Mouse (Mus musculus) MEL (cell line): ENCODE data around the gene Gdap1l1. TPM values are rescaled to one million over a fixed set of nuclear protein-coding genes. Genes with fewer than 3 reads are reported as not detected.

Source experiments
- DNase-seq: peaks from one replicate; pipeline ENCODE4 v3.0.0; 2011; ENCODE audit warnings: low read depth, low spot score
- H3K27ac ChIP-seq: 2 replicates; pipeline ENCODE4 v1.5.1; 2012; ENCODE audit warnings: low read depth, mild to moderate bottlenecking, control low read depth, low read length, moderate library complexity; ENCODE audit not compliant: control insufficient read depth
- H3K27me3 ChIP-seq, 2 experiments: fragments of 150-350 bp in 1 of 2; sonication (generic) in 1 of 2; 2 replicates each; pipeline ENCODE4 v1.6.1; 2012; ENCODE audit warnings: low read length in 2 of 2, mild to moderate bottlenecking in 2 of 2, improper control_type of control experiment in 1 of 2, moderate library complexity in 1 of 2; ENCODE audit not compliant: insufficient read depth in 2 of 2, control insufficient read depth in 1 of 2
- H3K36me3 ChIP-seq, 2 experiments: 2 replicates each; pipeline ENCODE4 v1.6.1; 2012 to 2014; ENCODE audit warnings: low read length in 2 of 2, improper control_type of control experiment in 1 of 2, inconsistent platforms in 1 of 2, mild to moderate bottlenecking in 1 of 2; ENCODE audit not compliant: insufficient read depth in 2 of 2, control insufficient read depth in 1 of 2
- H3K4me1 ChIP-seq, 2 experiments: fragments of 150-350 bp in 1 of 2; sonication (generic) in 1 of 2; 2 replicates each; pipeline ENCODE4 v1.6.1; 2012; ENCODE audit warnings: low read length in 2 of 2, improper control_type of control experiment in 1 of 2, mild to moderate bottlenecking in 1 of 2; ENCODE audit not compliant: insufficient read depth in 2 of 2, control insufficient read depth in 1 of 2
- H3K4me3 ChIP-seq, 2 experiments: fragments of 150-350 bp in 1 of 2; sonication (generic) in 1 of 2; 2 replicates each; pipeline ENCODE4 v1.5.1; 2012; ENCODE audit warnings: low read depth in 2 of 2, low read length in 2 of 2, mild to moderate bottlenecking in 2 of 2, moderate library complexity in 2 of 2, control low read depth in 1 of 2, improper control_type of control experiment in 1 of 2; ENCODE audit not compliant: control insufficient read depth in 1 of 2, insufficient read depth in 1 of 2
- H3K79me2 ChIP-seq: 2 replicates; pipeline ENCODE4 v1.6.1; 2012; ENCODE audit warnings: mild to moderate bottlenecking, low read length, moderate library complexity; ENCODE audit not compliant: control insufficient read depth, poor library complexity, insufficient read depth
- H3K9ac ChIP-seq: 2 replicates; pipeline ENCODE4 v1.6.1; 2012; ENCODE audit warnings: low read depth, mild to moderate bottlenecking, control low read depth, low read length, moderate library complexity; ENCODE audit not compliant: control insufficient read depth, poor library complexity, severe bottlenecking
- H3K9me3 ChIP-seq: fragments of 150-350 bp; sonication (generic); replicated peaks from 2 replicates; pipeline ENCODE4 v1.6.1; 2012; ENCODE audit warnings: mild to moderate bottlenecking, low read length, improper control_type of control experiment, moderate library complexity; ENCODE audit not compliant: insufficient read depth
- CHD1 ChIP-seq: IDR thresholded peaks from 2 replicates; pipeline ENCODE4 v1.6.1; 2012; ENCODE audit warnings: low read depth, mild to moderate bottlenecking, inconsistent platforms, low read length, improper control_type of control experiment
- CHD2 ChIP-seq: IDR thresholded peaks from 2 replicates; pipeline ENCODE4 v1.6.1; 2011; ENCODE audit warnings: low read length, improper control_type of control experiment
- E2F4 ChIP-seq: IDR thresholded peaks from 2 replicates; pipeline ENCODE4 v1.6.1; 2011; ENCODE audit warnings: low read depth, low read length, improper control_type of control experiment, borderline replicate concordance
- ELF1 ChIP-seq: IDR thresholded peaks from 2 replicates; pipeline ENCODE4 v1.6.1; 2014; ENCODE audit warnings: low read depth, mild to moderate bottlenecking, inconsistent platforms, low read length, improper control_type of control experiment, moderate library complexity
- EP300 ChIP-seq, 2 experiments: IDR thresholded peaks; 2 replicates each; pipeline ENCODE4 v1.6.1; 2011; ENCODE audit warnings: improper control_type of control experiment in 2 of 2, low read length in 2 of 2, low read depth in 1 of 2, mild to moderate bottlenecking in 1 of 2
- JUND ChIP-seq: IDR thresholded peaks from 2 replicates; pipeline ENCODE4 v1.6.1; 2011; ENCODE audit warnings: low read depth, mild to moderate bottlenecking, improper control_type of control experiment, low read length
- KAT2A ChIP-seq: conservative IDR thresholded peaks from 2 replicates; pipeline ENCODE4 v1.6.1; 2012; ENCODE audit warnings: low read depth, low read length, improper control_type of control experiment, inconsistent platforms
- MAFK ChIP-seq: IDR thresholded peaks from 2 replicates; pipeline ENCODE4 v1.6.1; 2011; ENCODE audit warnings: low read depth, mild to moderate bottlenecking, low read length, improper control_type of control experiment, borderline replicate concordance
- MAX ChIP-seq: IDR thresholded peaks from 2 replicates; pipeline ENCODE4 v1.6.1; 2011; ENCODE audit warnings: low read length, improper control_type of control experiment
- MAZ ChIP-seq: IDR thresholded peaks from 2 replicates; pipeline ENCODE4 v1.6.1; 2012; ENCODE audit warnings: low read depth, mild to moderate bottlenecking, inconsistent platforms, low read length, improper control_type of control experiment
- MEF2A ChIP-seq: IDR thresholded peaks from 2 replicates; pipeline ENCODE4 v1.6.1; 2014; ENCODE audit warnings: low read depth, mild to moderate bottlenecking, inconsistent platforms, low read length, improper control_type of control experiment; ENCODE audit not compliant: poor library complexity, insufficient replicate concordance, severe bottlenecking; ENCODE audit errors: extremely low read depth
- MXI1 ChIP-seq: IDR thresholded peaks from 2 replicates; pipeline ENCODE4 v1.6.1; 2011; ENCODE audit warnings: mild to moderate bottlenecking, low read depth, low read length, improper control_type of control experiment
- MYB ChIP-seq: IDR thresholded peaks from 2 replicates; pipeline ENCODE4 v1.6.1; 2011; ENCODE audit warnings: mild to moderate bottlenecking, low read depth, low read length, improper control_type of control experiment
- MYC ChIP-seq: IDR thresholded peaks from 2 replicates; pipeline ENCODE4 v1.6.1; 2011; ENCODE audit warnings: low read depth, mild to moderate bottlenecking, low read length, improper control_type of control experiment, moderate library complexity
- NELFE ChIP-seq: IDR thresholded peaks from 2 replicates; pipeline ENCODE4 v1.6.1; 2011; ENCODE audit warnings: low read depth, low read length, improper control_type of control experiment
- NRF1 ChIP-seq: IDR thresholded peaks from 2 replicates; pipeline ENCODE4 v1.6.1; 2014; ENCODE audit warnings: low read depth, mild to moderate bottlenecking, inconsistent platforms, low read length, improper control_type of control experiment, moderate library complexity; ENCODE audit not compliant: poor library complexity, insufficient read depth, severe bottlenecking
- POLR2AphosphoS2 ChIP-seq: IDR thresholded peaks from 2 replicates; pipeline ENCODE4 v1.6.1; 2011; ENCODE audit warnings: low read length, improper control_type of control experiment
- POLR2AphosphoS5 ChIP-seq: IDR thresholded peaks from 2 replicates; pipeline ENCODE4 v1.6.1; 2012; ENCODE audit warnings: low read depth, borderline replicate concordance, mild to moderate bottlenecking, inconsistent platforms, low read length, moderate library complexity, mixed read lengths
- RAD21 ChIP-seq: IDR thresholded peaks from 2 replicates; pipeline ENCODE4 v1.6.1; 2011; ENCODE audit warnings: mild to moderate bottlenecking, low read depth, low read length, improper control_type of control experiment
- RCOR1 ChIP-seq: IDR thresholded peaks from 2 replicates; pipeline ENCODE4 v1.6.1; 2012; ENCODE audit warnings: low read depth, mild to moderate bottlenecking, inconsistent platforms, low read length, improper control_type of control experiment
- SIN3A ChIP-seq: IDR thresholded peaks from 2 replicates; pipeline ENCODE4 v1.6.1; 2012; ENCODE audit warnings: low read length, improper control_type of control experiment, inconsistent platforms
- TBP ChIP-seq: IDR thresholded peaks from 2 replicates; pipeline ENCODE4 v1.8.0; 2011; ENCODE audit warnings: low read depth, low read length, improper control_type of control experiment
- TCF12 ChIP-seq: IDR thresholded peaks from 2 replicates; pipeline ENCODE4 v1.6.1; 2014; ENCODE audit warnings: low read depth, mild to moderate bottlenecking, inconsistent platforms, low read length, improper control_type of control experiment, moderate library complexity
- USF1 ChIP-seq: IDR thresholded peaks from 2 replicates; pipeline ENCODE4 v1.6.1; 2014; ENCODE audit warnings: low read depth, mild to moderate bottlenecking, inconsistent platforms, low read length, improper control_type of control experiment, moderate library complexity
- USF2 ChIP-seq, 2 experiments: IDR thresholded peaks; 2 replicates each; pipeline ENCODE4 v1.6.1; 2011 to 2012; ENCODE audit warnings: improper control_type of control experiment in 2 of 2, low read length in 2 of 2, borderline replicate concordance in 1 of 2, inconsistent platforms in 1 of 2, low read depth in 1 of 2, mild to moderate bottlenecking in 1 of 2; ENCODE audit not compliant: insufficient read depth in 1 of 2
- ZC3H11A ChIP-seq: IDR thresholded peaks from 2 replicates; pipeline ENCODE4 v1.6.1; 2012; ENCODE audit warnings: low read depth, mild to moderate bottlenecking, inconsistent platforms, low read length, improper control_type of control experiment
- ZNF384 ChIP-seq: IDR thresholded peaks from 2 replicates; pipeline ENCODE4 v1.6.1; 2012; ENCODE audit warnings: low read depth, mild to moderate bottlenecking, inconsistent platforms, low read length, improper control_type of control experiment
- polyA plus RNA-seq, 2 experiments: library from polyadenylated mRNA; stranded (reverse) in 1 of 2; unstranded in 1 of 2; fragments of >175 nt in 1 of 2; fragments of >200 nt in 1 of 2; gene quantifications; 2 replicates each; pipeline versions ENCODE4 v1.2.1 to v1.2.4; 2012; ENCODE audit warnings: low replicate concordance in 2 of 2, low read depth in 1 of 2; ENCODE audit not compliant: insufficient read length in 2 of 2, insufficient read depth in 1 of 2, missing spikeins in 1 of 2
- total RNA-seq: library from RNA; depleted of rRNA; stranded (reverse); fragments of 300-350 nt; gene quantifications from 2 replicates; pipeline ENCODE4 v1.2.3, GENCODE M21; 2012

Gene Gdap1l1
- total and polyA plus RNA-seq, 3 experiments = not detected

- Histone ChIP-seq H3K4me1 (no peaks in the 10 kb centered on the region), H3K9ac (no peak overlapping the region), H3K9me3 (no peaks in the 10 kb centered on the region), H3K4me3 (no peak overlapping the region), H3K27me3 (peaks cover 7 to 24% of the 10 kb centered on the region in 2 experiments; a peak in 3 of 4 replicates), H3K79me2 (no peaks in the 10 kb centered on the region), H3K36me3 (no peaks in the 10 kb centered on the region), H3K27ac (no peak overlapping the region)
- TF ChIP-seq TCF12 (no peak), NELFE (no peak), RCOR1 (no peak), POLR2AphosphoS2 (no peak), SIN3A (no peak), MYC (no peak), MAX (no peak), ZC3H11A (no peak), NRF1 (no peak), USF2 (IDR thresholded peaks at IDR 0.05; ENCODE audit: borderline replicate concordance in 1 of 2, insufficient read depth in 1 of 2, low read depth in 1 of 2, low read length in 2 of 2) (no peak), CHD2 (no peak), ELF1 (no peak), EP300 (IDR thresholded peaks at IDR 0.05; ENCODE audit: low read depth in 1 of 2, low read length in 2 of 2) (no peak), MYB (no peak), KAT2A (no peak)
- DNase-seq = no peak
Observed at GRCm38 (mm10) chr2:163443543-163443942, 5.3 kb downstream of the Gdap1l1 start.

- Histone ChIP-seq H3K4me1 (no peaks in the 10 kb centered on the region), H3K9me3 (no peaks in the 10 kb centered on the region), H3K36me3 (no peaks in the 10 kb centered on the region), H3K9ac (no peak overlapping the region), H3K4me3 (no peak overlapping the region), H3K79me2 (no peaks in the 10 kb centered on the region), H3K27ac (no peak overlapping the region), H3K27me3 (peaks cover 7 to 24% of the 10 kb centered on the region in 2 experiments; a peak in 3 of 4 replicates)
- TF ChIP-seq TBP (no peak), ELF1 (no peak), POLR2AphosphoS5 (no peak), MEF2A (no peak), POLR2AphosphoS2 (no peak), USF1 (no peak), ZNF384 (no peak), CHD1 (no peak), MXI1 (no peak), NELFE (no peak), MAFK (no peak), RAD21 (no peak), KAT2A (no peak), E2F4 (no peak), EP300 (IDR thresholded peaks at IDR 0.05; ENCODE audit: low read depth in 1 of 2, low read length in 2 of 2) (no peak), ZC3H11A (no peak), MAX (no peak), JUND (no peak), MYC (no peak), MAZ (no peak)
- DNase-seq = no peak
Observed at GRCm38 (mm10) chr2:163444017-163444416, 5.7 kb downstream of the Gdap1l1 start.
